Mouse (Mus musculus) brain, embryonic 14.5 days (tissue): ENCODE measurements around the gene Pheta1.

Source experiments
- CTCF ChIP-seq: fragments of 200-500 bp; IDR thresholded peaks from 2 replicates; pipeline ENCODE4 v1.5.1; 2012; ENCODE audit warnings: inconsistent platforms, mild to moderate bottlenecking, moderate library complexity, borderline replicate concordance; ENCODE audit not compliant: insufficient read depth, insufficient read length; ENCODE audit errors: extremely low read depth
- POLR2A ChIP-seq: fragments of 200-500 bp; IDR thresholded peaks from 2 replicates; pipeline ENCODE4 v1.6.1; 2012; ENCODE audit warnings: mild to moderate bottlenecking, inconsistent platforms, borderline replicate concordance; ENCODE audit not compliant: poor library complexity, insufficient read depth, insufficient read length, severe bottlenecking; ENCODE audit errors: extremely low read depth

- TF ChIP-seq POLR2A = no peak
- TF ChIP-seq CTCF = no peak
Measured at GRCm38 (mm10) chr5:121823668-121824067, 25.1 kb upstream of the Pheta1 start.
